Mouse (Mus musculus) spleen, embryonic (tissue): Measurements from ENCODE around the gene Car3.
"Not testable (repeated sequence)": the region's sequence is repeated elsewhere in the genome, so short reads cannot be mapped to it uniquely, and the experiment has no call there.

Experiments
- CTCF ChIA-PET: fragments of 350-600 bp; sonication (Branson Sonifier 250); formaldehyde crosslinking; loops from one replicate; lab custom pipeline; 2022; lab: Charles Lee

Car3 gene

DNA sequence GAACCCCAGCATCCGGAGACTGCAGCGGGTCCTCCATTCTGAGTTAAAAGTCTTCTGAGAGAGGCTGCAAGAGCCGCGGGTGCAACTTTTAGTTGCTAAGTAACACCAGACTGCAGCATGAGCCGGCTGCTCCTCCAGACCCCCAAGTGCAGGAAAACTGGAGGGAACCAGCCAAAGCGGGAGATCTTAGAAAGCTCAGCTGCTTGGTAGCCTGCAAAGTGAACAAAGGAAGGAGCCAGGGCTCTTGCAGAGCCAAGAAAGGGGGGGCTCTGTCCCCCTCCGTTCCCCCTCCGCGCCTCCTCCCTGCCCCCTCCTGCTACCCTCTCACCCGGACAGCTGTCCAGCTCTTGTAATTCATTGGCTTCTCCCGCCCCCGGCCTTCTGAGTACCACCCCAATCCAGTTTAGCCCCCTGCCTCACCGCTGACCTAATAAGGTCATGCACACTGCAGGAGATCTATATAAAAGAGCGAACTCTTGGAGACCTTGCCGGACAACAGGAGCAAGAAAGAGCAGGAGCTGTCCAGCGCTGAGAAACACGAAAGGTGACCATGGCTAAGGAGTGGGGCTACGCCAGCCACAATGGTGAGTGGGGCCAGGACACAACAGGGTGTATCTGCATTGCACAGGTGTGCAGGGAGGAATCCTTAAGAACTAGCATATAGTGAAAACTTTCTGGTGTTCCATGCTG, at the start of gene Car3:
Car3 (plus strand) TSS at position 491 of the 690 bp plus-strand sequence.
- CTCF ChIA-PET, result interaction anchor here (0.8 kb wide), 1 partner anchor 381 kb away, joined by 3 read pairs; no protein-coding TSS in a partner anchor

GRCm38 (mm10) chr3:14815396-14815795, 47.9 kb upstream of the Car3 start:
- CTCF ChIA-PET, result not testable (repeated sequence)

DNA sequence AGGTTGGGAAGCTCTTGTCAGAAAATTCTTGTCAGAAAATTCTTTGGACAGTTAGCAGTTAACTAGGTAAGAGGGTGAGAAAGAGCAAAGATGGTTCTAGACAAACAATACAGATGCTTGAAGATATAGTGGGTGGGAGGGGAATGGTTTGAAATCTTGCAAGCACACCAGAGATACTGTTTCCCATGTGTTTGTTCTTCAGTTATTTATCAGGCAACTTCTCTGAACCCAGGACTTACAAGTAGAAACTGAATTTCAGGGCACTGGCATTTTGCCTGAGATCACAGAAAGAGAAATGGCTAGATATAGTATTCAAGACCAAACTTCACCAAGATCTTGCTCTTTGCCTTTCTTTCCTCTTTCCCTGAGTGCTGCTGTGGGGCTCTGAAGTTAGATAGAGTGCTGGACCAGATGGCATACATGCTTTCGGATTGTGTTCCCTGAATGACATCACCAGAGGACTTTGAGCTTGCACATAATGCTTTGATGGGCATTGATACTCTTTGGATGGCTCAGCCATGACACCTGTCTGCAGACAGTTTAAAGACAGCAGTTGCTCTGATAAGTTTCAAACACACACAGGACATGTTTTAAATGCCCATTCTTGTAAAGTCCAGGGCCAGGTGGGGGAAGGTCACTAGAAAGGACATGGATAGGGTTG, 43.3 kb upstream of the Car3 start:
- CTCF ChIA-PET, result no interaction called here

DNA sequence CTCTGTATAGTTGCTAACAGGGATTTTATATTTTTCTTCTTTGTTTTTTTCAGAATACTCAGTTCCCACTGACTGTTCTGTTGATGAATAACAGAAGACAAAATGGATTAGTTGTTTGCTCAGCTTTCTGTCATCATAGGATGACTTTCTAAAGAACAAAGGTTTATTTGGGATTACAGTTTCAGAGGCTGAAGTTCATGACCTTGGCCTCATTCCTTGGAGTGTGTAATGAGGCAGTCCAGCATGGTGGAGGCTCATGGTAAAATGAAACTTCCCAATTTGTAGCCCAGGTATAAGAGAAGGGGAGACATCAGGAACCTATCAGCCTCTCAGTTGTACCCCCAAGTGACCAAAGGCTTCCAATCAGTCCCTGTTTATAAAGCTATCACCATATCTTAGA, 34.4 kb upstream of the Car3 start:
- CTCF ChIA-PET, result no interaction called here

GRCm38 (mm10) chr3:14831219-14831835, 32.0 kb upstream of the Car3 start:
- CTCF ChIA-PET, result no interaction called here

GRCm38 (mm10) chr3:14832766-14833165, 30.5 kb upstream of the Car3 start:
- CTCF ChIA-PET, result interaction anchor here (0.6 kb wide), 1 partner anchor 24 kb away, joined by 3 read pairs; no protein-coding TSS in a partner anchor

GRCm38 (mm10) chr3:14838936-14839335, 24.4 kb upstream of the Car3 start:
- CTCF ChIA-PET, result no interaction called here

DNA sequence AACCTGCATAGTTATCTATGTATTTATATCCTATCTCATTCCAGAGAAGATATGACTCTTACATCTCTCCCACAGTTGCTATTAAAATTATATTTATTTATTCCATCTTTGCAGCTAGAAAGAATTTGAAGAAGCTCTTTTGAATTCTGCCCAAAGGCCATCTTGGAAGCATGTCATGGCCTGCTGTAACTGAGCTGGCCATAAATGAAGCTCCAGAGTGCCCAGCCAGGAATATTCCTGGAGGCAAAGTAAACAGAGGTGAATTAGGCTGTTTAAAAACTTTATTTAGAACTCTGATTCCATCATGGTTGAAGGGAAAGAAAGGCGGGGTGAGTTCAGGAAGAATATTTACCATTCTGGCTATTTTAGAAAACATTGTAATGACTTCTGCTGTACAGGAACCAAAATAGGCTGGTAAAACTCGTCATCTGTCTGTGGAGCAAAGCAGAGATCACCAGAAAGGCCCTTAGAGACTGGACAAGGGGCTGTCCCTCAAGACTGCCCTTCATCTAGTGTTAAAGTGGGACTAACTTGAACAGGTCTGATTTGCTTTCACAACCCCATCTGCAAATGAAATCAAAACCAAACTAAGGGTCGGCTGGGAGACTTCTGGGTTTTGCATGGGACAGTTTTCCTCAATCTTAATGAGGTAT, 23.7 kb upstream of the Car3 start:
- CTCF ChIA-PET, result no interaction called here

- CTCF ChIA-PET, result no interaction called here
Measured at GRCm38 (mm10) chr3:14848587-14849254, 14.6 kb upstream of the Car3 start.

DNA sequence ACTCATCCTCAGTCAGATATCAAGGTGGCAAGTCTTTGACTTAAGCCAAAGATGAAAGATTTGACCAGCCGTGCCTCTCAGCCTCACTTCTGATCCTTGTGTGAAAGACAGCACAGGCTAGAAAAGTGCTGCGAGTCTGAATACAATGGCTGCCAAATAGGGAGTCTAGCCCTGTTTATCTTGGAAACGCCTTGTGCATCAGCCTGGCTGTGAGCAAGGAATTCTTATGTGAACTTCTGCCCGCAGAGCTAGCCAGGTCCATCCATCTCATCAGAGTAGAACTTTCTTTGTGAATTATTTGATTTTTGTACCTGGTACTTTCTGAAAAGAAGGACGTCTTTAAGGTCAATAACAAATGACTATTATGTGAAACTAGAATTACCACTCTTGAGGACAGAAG, 9.3 kb upstream of the Car3 start:
- CTCF ChIA-PET, result no interaction called here

DNA sequence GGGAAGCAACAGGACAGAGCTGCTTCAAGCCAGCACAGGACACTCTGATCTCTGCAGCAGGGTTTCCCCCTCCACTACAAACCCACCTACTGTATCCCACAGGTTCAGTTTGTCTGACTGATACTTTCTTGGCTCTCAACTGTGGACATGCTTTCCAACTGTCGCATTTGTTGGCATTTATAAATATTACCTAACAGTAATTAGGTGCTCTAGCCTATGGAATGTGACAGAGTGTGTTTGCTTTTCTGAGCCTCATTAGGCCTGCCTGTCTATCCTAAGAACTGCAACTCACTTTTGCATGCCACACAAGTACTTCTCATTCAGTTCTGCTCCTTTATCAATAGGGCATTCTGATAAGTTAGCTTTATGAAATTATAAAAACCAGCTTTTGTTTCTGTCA, 8.9 kb upstream of the Car3 start:
- CTCF ChIA-PET, result no interaction called here

GRCm38 (mm10) chr3:14857874-14858273, 5.4 kb upstream of the Car3 start:
- CTCF ChIA-PET, result no interaction called here

- CTCF ChIA-PET, result interaction anchor here (0.8 kb wide), 1 partner anchor 205 kb away, joined by 6 read pairs; no protein-coding TSS in a partner anchor
Measured at GRCm38 (mm10) chr3:14860291-14860690, 3.0 kb upstream of the Car3 start.

GRCm38 (mm10) chr3:14861165-14861564, 2.1 kb upstream of the Car3 start:
- CTCF ChIA-PET, result interaction anchor here (0.8 kb wide), 1 partner anchor 205 kb away, joined by 6 read pairs; no protein-coding TSS in a partner anchor

- CTCF ChIA-PET, result no interaction called here
Measured at GRCm38 (mm10) chr3:14861787-14862186, 1.5 kb upstream of the Car3 start.

DNA sequence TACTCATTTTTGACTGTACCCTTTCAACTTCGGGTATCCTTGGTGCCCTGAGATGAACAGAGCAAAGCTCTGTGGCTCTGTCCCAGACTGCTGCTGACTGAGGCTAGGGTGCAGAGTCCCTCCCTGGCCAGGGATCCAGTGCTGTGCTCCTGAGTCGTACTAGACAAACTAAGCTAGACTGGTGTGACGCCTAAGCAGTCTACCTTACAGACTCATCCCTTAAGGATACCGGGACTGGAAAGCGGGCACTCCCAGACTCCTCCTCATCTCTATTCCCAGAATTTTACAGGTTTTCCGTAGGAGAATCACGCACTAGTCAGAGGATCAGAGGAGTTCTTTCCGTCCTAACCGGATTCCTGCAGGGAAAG, 674 bp upstream of the Car3 start:
- CTCF ChIA-PET, result no interaction called here

GRCm38 (mm10) chr3:14863922-14864321, 610 bp downstream of the Car3 start:
- CTCF ChIA-PET, result interaction anchor here (0.8 kb wide), 1 partner anchor 381 kb away, joined by 3 read pairs; no protein-coding TSS in a partner anchor

DNA sequence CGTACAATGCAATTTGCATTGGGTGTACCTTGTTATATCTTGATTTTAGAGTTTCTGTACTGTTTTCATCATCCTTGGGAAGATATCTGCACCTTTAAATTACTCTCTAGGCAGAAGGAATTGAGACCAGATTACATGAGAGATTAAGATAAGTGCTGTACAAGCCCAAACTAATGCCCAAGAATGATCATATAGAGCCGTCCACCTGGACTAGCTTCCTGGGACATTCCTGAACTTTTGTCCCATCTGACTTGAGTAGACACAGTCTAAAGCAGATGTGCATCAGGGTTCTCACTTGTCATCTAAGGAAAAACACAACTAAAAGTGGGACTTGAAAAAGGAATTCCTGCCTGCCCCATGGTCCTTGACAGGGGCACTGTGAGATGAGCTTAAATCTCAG, 2.6 kb downstream of the Car3 start:
- CTCF ChIA-PET, result no interaction called here

GRCm38 (mm10) chr3:14869779-14870178, 6.5 kb downstream of the Car3 start:
- CTCF ChIA-PET, result interaction anchor here (1.1 to 1.6 kb wide), 2 partner anchors 325 to 375 kb away, joined by 3 to 7 read pairs; no protein-coding TSS in a partner anchor

GRCm38 (mm10) chr3:14870528-14870927, 7.2 kb downstream of the Car3 start:
- CTCF ChIA-PET, result interaction anchor here (0.6 to 1.6 kb wide), 5 partner anchors 131 to 374 kb away, joined by 3 to 10 read pairs (median 4); no protein-coding TSS in a partner anchor

DNA sequence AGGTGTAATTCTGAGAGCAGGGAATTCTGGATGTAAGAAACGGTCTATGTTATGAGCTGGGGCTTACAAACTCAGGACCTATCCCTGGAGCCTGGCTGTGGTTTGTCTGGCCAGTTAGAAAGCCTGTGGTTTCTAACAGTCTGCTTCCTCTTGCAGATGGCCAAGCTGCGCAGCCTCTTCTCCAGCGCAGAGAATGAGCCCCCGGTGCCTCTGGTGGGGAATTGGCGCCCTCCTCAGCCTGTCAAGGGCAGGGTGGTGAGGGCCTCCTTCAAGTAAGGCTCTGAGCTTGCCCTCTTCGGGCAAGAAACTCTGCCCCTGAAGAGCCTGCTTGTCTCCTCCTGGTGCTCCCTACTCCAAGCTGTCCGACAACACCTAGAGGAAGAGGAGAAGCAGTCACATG, 8.1 kb downstream of the Car3 start:
- CTCF ChIA-PET, result interaction anchor here (0.8 to 1.2 kb wide), 2 partner anchors 132 to 322 kb away, joined by 4 to 10 read pairs; no protein-coding TSS in a partner anchor
